Mouse (Mus musculus): ENCODE results near the gene Fam133b. TPM values are rescaled to one million over a fixed set of nuclear protein-coding genes. Genes with fewer than 3 reads are reported as not detected.
"Not testable (repeated sequence)": the region's sequence is repeated elsewhere in the genome, so short reads cannot be mapped to it uniquely, and the experiment has no call there.

Gene Fam133b
- polyA plus RNA-seq, 1 experiment: 4.4 TPM

GRCm38 (mm10) chr5:3516481-3517075 lies 27.1 kb upstream of the Fam133b start:
- WGBS: 19% methylated on average over 9 of the region's 9 CpGs
- DNase-seq (ENCODE audit: low read depth, low spot score): peak; percentile 67

GRCm38 (mm10) chr5:3520493-3521359 lies 22.9 kb upstream of the Fam133b start:
- no peak for DNase-seq (ENCODE audit: low read depth, low spot score)
- WGBS: 82% methylated on average over 18 of the region's 18 CpGs

GRCm38 (mm10) chr5:3521741-3522140 lies 21.9 kb upstream of the Fam133b start:
- DNase-seq (ENCODE audit: low read depth, low spot score): no peak
- 96% methylated on average over 12 of the region's 12 CpGs for WGBS

GRCm38 (mm10) chr5:3522826-3523225 lies 20.8 kb upstream of the Fam133b start:
- no peak for DNase-seq (ENCODE audit: low read depth, low spot score)
- 90% methylated on average over 10 of the region's 10 CpGs for WGBS

- WGBS: 43% methylated on average over 5 of the region's 5 CpGs
- DNase-seq (ENCODE audit: low read depth, low spot score): no peak
Observed at GRCm38 (mm10) chr5:3527041-3527691, 16.5 kb upstream of the Fam133b start.

- 79% methylated on average over 10 of the region's 10 CpGs for WGBS
- DNase-seq (ENCODE audit: low read depth, low spot score): no peak
Observed at GRCm38 (mm10) chr5:3529585-3530189, 13.9 kb upstream of the Fam133b start.

- DNase-seq (ENCODE audit: low read depth, low spot score): not testable (repeated sequence)
Observed at GRCm38 (mm10) chr5:3532048-3532447, 11.6 kb upstream of the Fam133b start.

GRCm38 (mm10) chr5:3536592-3537212 lies 6.9 kb upstream of the Fam133b start:
- WGBS: 79% methylated on average over 3 of the region's 3 CpGs
- DNase-seq (ENCODE audit: low read depth, low spot score): no peak

- no peak for DNase-seq (ENCODE audit: low read depth, low spot score)
- WGBS: 39% methylated on average over 11 of the region's 11 CpGs
Observed at GRCm38 (mm10) chr5:3538505-3539472, 4.8 kb upstream of the Fam133b start.

GRCm38 (mm10) chr5:3541871-3542270 lies 1.8 kb upstream of the Fam133b start:
- DNase-seq (ENCODE audit: low read depth, low spot score): no peak
- 73% methylated on average over 6 of the region's 6 CpGs for WGBS

- 7% methylated on average over 7 of the region's 7 CpGs for WGBS
- no peak for DNase-seq (ENCODE audit: low read depth, low spot score)
Observed at GRCm38 (mm10) chr5:3544480-3544769, 792 bp downstream of the Fam133b start.

- no peak for DNase-seq (ENCODE audit: low read depth, low spot score)
- WGBS: 51% methylated on average over 1 of the region's 1 CpGs
Observed at GRCm38 (mm10) chr5:3546226-3546625, 2.6 kb downstream of the Fam133b start.

- DNase-seq (ENCODE audit: low read depth, low spot score): no peak
- WGBS: 93% methylated on average over 1 of the region's 1 CpGs
Observed at GRCm38 (mm10) chr5:3551481-3551880, 7.8 kb downstream of the Fam133b start.

GRCm38 (mm10) chr5:3554198-3554597 lies 10.6 kb downstream of the Fam133b start:
- no peak for DNase-seq (ENCODE audit: low read depth, low spot score)
- 71% methylated on average over 2 of the region's 2 CpGs for WGBS

- DNase-seq (ENCODE audit: low read depth, low spot score): no peak
- WGBS: 92% methylated on average over 4 of the region's 4 CpGs
Observed at GRCm38 (mm10) chr5:3571266-3571665, 27.6 kb downstream of the Fam133b start, which contains the start of gene 1700109H08Rik. Gene 1700109H08Rik (plus strand): TSS chr5:3571566.

GRCm38 (mm10) chr5:3574825-3575224 lies 31.2 kb downstream of the Fam133b start:
- no peak for DNase-seq (ENCODE audit: low read depth, low spot score)
- 100% methylated on average over 2 of the region's 2 CpGs for WGBS

- no peak for DNase-seq (ENCODE audit: low read depth, low spot score)
- 96% methylated on average over 2 of the region's 2 CpGs for WGBS
Observed at GRCm38 (mm10) chr5:3577939-3578338, 34.3 kb downstream of the Fam133b start.

- 94% methylated on average over 7 of the region's 7 CpGs for WGBS
- no peak for DNase-seq (ENCODE audit: low read depth, low spot score)
Observed at GRCm38 (mm10) chr5:3579066-3579465, 35.4 kb downstream of the Fam133b start.
